Mouse (Mus musculus) testis, adult 2 months (tissue): ENCODE data around the gene Gin1.

Source experiments
- CTCF ChIP-seq: fragments of 200-500 bp; IDR thresholded peaks from 2 replicates; pipeline ENCODE4 v1.5.1; 2012; ENCODE audit warnings: low read depth, mild to moderate bottlenecking, inconsistent platforms, low read length, moderate library complexity; ENCODE audit not compliant: control insufficient read depth, insufficient read depth, insufficient replicate concordance
- POLR2A ChIP-seq: fragments of 200-500 bp; IDR thresholded peaks from 2 replicates; pipeline ENCODE4 v1.6.1; 2012; ENCODE audit warnings: low read depth, mild to moderate bottlenecking, inconsistent platforms, low read length, moderate library complexity; ENCODE audit not compliant: control insufficient read depth

DNA sequence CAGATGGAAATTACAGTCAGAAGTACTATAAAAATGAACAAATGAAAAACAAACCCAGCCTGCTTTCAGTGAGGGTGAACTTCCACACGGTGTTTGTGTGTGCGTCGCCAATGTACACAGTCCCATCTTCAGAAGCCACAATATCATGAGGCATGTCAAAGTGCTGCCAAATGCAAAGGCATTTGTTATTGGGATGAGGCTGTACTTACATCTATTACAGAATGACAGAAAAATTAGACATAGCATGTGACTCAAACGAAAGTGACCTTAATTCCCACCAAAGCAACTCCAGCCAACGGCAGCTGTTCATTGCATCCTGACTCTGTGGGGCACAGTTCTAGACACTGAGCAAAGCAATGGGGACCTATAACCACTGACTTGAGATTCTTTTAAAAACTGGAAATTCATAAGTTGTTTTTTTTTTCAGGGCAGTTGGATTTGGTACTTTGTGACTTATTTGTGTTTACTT lies 64.4 kb downstream of the Gin1 start:
- TF ChIP-seq POLR2A (no peak), CTCF (no peak)
